Comparison of ENCODE assay signal across 9 mouse cellular contexts in the genomic region with DNA sequence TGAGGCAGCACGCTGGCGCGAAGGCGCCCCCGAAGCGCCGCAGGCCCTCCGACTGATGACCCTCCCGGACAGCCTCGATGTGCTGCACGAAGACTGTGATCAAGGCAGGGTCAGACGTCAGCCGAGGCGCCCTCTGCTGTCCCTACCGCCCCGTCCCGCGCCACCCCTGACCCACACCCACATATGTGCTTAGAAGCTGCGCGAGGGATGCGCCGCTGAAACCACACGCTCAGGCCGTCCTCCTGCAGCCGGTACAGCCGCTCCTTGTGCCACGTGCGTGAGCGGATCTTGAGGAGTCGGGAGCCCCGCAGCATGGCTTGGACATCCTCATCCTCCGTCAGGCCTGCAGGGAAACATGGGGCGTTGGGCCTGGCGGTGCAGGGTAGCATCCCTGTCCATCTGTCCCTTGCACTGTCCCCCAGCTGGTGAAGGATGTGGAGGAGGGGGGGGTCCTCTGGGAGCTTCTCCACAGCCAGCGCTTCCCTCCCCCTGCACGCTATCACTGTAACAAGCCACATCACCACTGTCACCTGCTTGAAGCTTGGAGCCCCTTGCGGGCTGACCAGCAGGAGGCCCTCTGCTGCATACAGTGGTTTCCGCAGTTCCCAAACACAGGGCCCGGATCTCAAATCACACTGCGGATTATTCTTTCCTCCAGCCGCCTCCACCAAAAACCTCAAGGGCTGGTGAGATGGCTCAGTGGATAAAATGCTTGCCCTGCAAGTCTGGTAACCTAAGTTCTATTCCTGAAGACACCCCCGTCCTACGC. TPM values are rescaled to one million over a fixed set of nuclear protein-coding genes. Genes with fewer than 3 reads are reported as not detected.
A peak's percentile ranks its signal among the peaks of the same experiment; 100 is the strongest.
DNase-seq lines count a peak whose midpoint lies in the region; ATAC-seq and TF ChIP-seq lines count a peak whose summit lies in the region.
"Had no signal": no experiment of that assay in that cellular context is flagged by ENCODE, and none has a peak within 500 bp of the region (broad histone marks: within the 10 kb centered on the region; RNA-seq: fewer than 3 reads in every experiment).

No protein-coding gene starts in this region.

- H3K27ac ChIP-seq in layer of hippocampus, adult 2 months = no peak overlapping the region
- H3K27ac ChIP-seq in brown adipose tissue, adult 24 weeks (replicated peaks; ENCODE audit: low read depth, low read length) = no peak overlapping the region

- ATAC-seq in hematopoietic stem cell, adult 5-6 weeks (replicated peaks in 1 of 2; ENCODE audit: insufficient read depth in 1 of 2, low FRiP score in 2 of 2, low TSS enrichment in 1 of 2, low read depth in 1 of 2, poor library complexity in 2 of 2, severe bottlenecking in 2 of 2) = peak; percentile 44 to 49; a peak in 2 of 4 replicates
- ATAC-seq in megakaryocyte progenitor cell, adult 5-6 weeks (replicated peaks; ENCODE audit: poor library complexity) = peak; percentile 51
- no peak for ATAC-seq in CD4-positive, CD25-positive, alpha-beta regulatory T cell, adult 4 months

- no peak overlapping the region; the same call in 1 of the 2 replicates for H3K4me3 ChIP-seq in layer of hippocampus, adult 2 months
- 0 out of 2 replicates have a peak overlapping the region, but pooled peaks have one; percentile 10 for H3K4me3 ChIP-seq in brown adipose tissue, adult 24 weeks (ENCODE audit: insufficient read depth, low read depth, low read length)
- H3K4me3 ChIP-seq: myocyte had no signal

- H3K4me1 ChIP-seq in brown adipose tissue, adult 24 weeks (ENCODE audit: control insufficient read depth, insufficient read depth, insufficient read length, low read length) = peaks cover 5% of the 10 kb centered on the region; the same call in 1 of the 2 replicates

- no peak for DNase-seq in layer of hippocampus, adult 2 months (ENCODE audit: low spot score in 2 of 2)
- DNase-seq in layer of hippocampus, adult 9-11 months = no peak
- DNase-seq in left cerebral cortex, adult 8-10 months (ENCODE audit: low spot score in 2 of 2) = no peak
- DNase-seq in adrenal gland, postnatal 4 days (ENCODE audit: low spot score in 2 of 2) = no peak

- TF ChIP-seq CTCF in layer of hippocampus, adult 2 months (conservative IDR thresholded peaks at IDR 0.05) = peak; percentile 36

RNA-seq across cellular contexts. Expression of a gene that starts 21.0 kb away (rescaled TPM):
- total RNA-seq in layer of hippocampus, adult 2 months (2021) = 10 to 100 TPM in 1 of 2 experiments, 1 to 10 TPM in 1; 9.3 to 10.2 TPM
- polyA plus RNA-seq in brown adipose tissue, adult 24 weeks (2012; ENCODE audit: insufficient read depth, insufficient read length, missing spikeins) = 6.1 and 6.2 TPM in 2 replicates
- total RNA-seq in hematopoietic stem cell, adult 5-6 weeks (2017) = 0.15 and 0.75 TPM in 2 replicates
- 0.17 TPM in 1 of 2 replicates, not detected in the other for total RNA-seq in megakaryocyte progenitor cell, adult 5-6 weeks (2015)
- total RNA-seq in megakaryocyte progenitor cell, adult 5-6 weeks (2017) = not detected in 2 replicates
- polyA plus RNA-seq in CD4-positive, CD25-positive, alpha-beta regulatory T cell, adult 4 months (2017; shearing (Covaris generic)) = under 1 TPM; 0.41 to 0.51 TPM
- total RNA-seq in left cerebral cortex, adult 8-10 months (2022) = 10 to 100 TPM; 17.5 to 20.3 (median 18.0) TPM
- total RNA-seq in adrenal gland, postnatal 4 days (2021) = 1 to 10 TPM; 8.7 to 8.9 TPM

RNA-seq across cellular contexts. Expression of a gene that starts 21.0 kb away (rescaled TPM):
- total RNA-seq in layer of hippocampus, adult 2 months (2021) = 10 to 100 TPM; 87.1 to 91.0 TPM
- 95.3 and 183 TPM in 2 replicates for polyA plus RNA-seq in brown adipose tissue, adult 24 weeks (2012; ENCODE audit: insufficient read depth, insufficient read length, missing spikeins)
- 8.6 and 16.8 TPM in 2 replicates for total RNA-seq in hematopoietic stem cell, adult 5-6 weeks (2017)
- total RNA-seq in megakaryocyte progenitor cell, adult 5-6 weeks (2015) = 1.5 and 2.0 TPM in 2 replicates
- total RNA-seq in megakaryocyte progenitor cell, adult 5-6 weeks (2017) = 5.0 and 7.2 TPM in 2 replicates
- 10 to 100 TPM; 19.7 to 25.2 TPM for polyA plus RNA-seq in CD4-positive, CD25-positive, alpha-beta regulatory T cell, adult 4 months (2017; shearing (Covaris generic))
- 10 to 100 TPM; 82.6 to 93.2 (median 88.7) TPM for total RNA-seq in left cerebral cortex, adult 8-10 months (2022)
- total RNA-seq in adrenal gland, postnatal 4 days (2021) = 10 to 100 TPM; 58.4 to 64.4 TPM

RNA-seq across cellular contexts. Expression of a gene that starts 35.5 kb away (rescaled TPM):
- 10 to 100 TPM; 48.5 to 50.8 TPM for total RNA-seq in layer of hippocampus, adult 2 months (2021)
- 36.0 and 40.8 TPM in 2 replicates for polyA plus RNA-seq in brown adipose tissue, adult 24 weeks (2012; ENCODE audit: insufficient read depth, insufficient read length, missing spikeins)
- total RNA-seq in hematopoietic stem cell, adult 5-6 weeks (2017) = 34.1 and 55.9 TPM in 2 replicates
- 10.7 and 13.0 TPM in 2 replicates for total RNA-seq in megakaryocyte progenitor cell, adult 5-6 weeks (2015)
- total RNA-seq in megakaryocyte progenitor cell, adult 5-6 weeks (2017) = 21.2 and 27.9 TPM in 2 replicates
- polyA plus RNA-seq in CD4-positive, CD25-positive, alpha-beta regulatory T cell, adult 4 months (2017; shearing (Covaris generic)) = 1 to 10 TPM; 2.6 to 4.3 TPM
- 10 to 100 TPM; 34.4 to 38.5 (median 35.6) TPM for total RNA-seq in left cerebral cortex, adult 8-10 months (2022)
- 10 to 100 TPM; 50.6 to 53.4 TPM for total RNA-seq in adrenal gland, postnatal 4 days (2021)

RNA-seq across cellular contexts. Expression of a gene that starts 51.7 kb away (rescaled TPM):
- 10 to 100 TPM in 1 of 2 experiments, 1 to 10 TPM in 1; 9.7 to 16.0 TPM for total RNA-seq in layer of hippocampus, adult 2 months (2021)
- 3.2 and 4.2 TPM in 2 replicates for polyA plus RNA-seq in brown adipose tissue, adult 24 weeks (2012; ENCODE audit: insufficient read depth, insufficient read length, missing spikeins)
- 1.1 and 2.4 TPM in 2 replicates for total RNA-seq in hematopoietic stem cell, adult 5-6 weeks (2017)
- 1.2 and 1.8 TPM in 2 replicates for total RNA-seq in megakaryocyte progenitor cell, adult 5-6 weeks (2015)
- total RNA-seq in megakaryocyte progenitor cell, adult 5-6 weeks (2017) = 3.5 and 3.9 TPM in 2 replicates
- polyA plus RNA-seq in CD4-positive, CD25-positive, alpha-beta regulatory T cell, adult 4 months (2017; shearing (Covaris generic)) = 1 to 10 TPM; 2.3 to 4.5 TPM
- 10 to 100 TPM; 13.4 to 18.1 (median 16.5) TPM for total RNA-seq in left cerebral cortex, adult 8-10 months (2022)
- 10 to 100 TPM; 10.4 to 11.8 TPM for total RNA-seq in adrenal gland, postnatal 4 days (2021)

RNA-seq across cellular contexts. Expression of a gene that starts 52.4 kb away (rescaled TPM):
- 10 to 100 TPM; 77.1 to 80.3 TPM for total RNA-seq in layer of hippocampus, adult 2 months (2021)
- polyA plus RNA-seq in brown adipose tissue, adult 24 weeks (2012; ENCODE audit: insufficient read depth, insufficient read length, missing spikeins) = 25.6 and 25.9 TPM in 2 replicates
- 18.0 and 21.1 TPM in 2 replicates for total RNA-seq in hematopoietic stem cell, adult 5-6 weeks (2017)
- total RNA-seq in megakaryocyte progenitor cell, adult 5-6 weeks (2015) = 27.7 and 27.9 TPM in 2 replicates
- 17.5 and 24.2 TPM in 2 replicates for total RNA-seq in megakaryocyte progenitor cell, adult 5-6 weeks (2017)
- 10 to 100 TPM; 26.4 to 32.5 TPM for polyA plus RNA-seq in CD4-positive, CD25-positive, alpha-beta regulatory T cell, adult 4 months (2017; shearing (Covaris generic))
- 10 to 100 TPM; 36.7 to 45.3 (median 40.8) TPM for total RNA-seq in left cerebral cortex, adult 8-10 months (2022)
- total RNA-seq in adrenal gland, postnatal 4 days (2021) = 100 to 1,000 TPM; 114 to 126 TPM
